In the genomic region with DNA sequence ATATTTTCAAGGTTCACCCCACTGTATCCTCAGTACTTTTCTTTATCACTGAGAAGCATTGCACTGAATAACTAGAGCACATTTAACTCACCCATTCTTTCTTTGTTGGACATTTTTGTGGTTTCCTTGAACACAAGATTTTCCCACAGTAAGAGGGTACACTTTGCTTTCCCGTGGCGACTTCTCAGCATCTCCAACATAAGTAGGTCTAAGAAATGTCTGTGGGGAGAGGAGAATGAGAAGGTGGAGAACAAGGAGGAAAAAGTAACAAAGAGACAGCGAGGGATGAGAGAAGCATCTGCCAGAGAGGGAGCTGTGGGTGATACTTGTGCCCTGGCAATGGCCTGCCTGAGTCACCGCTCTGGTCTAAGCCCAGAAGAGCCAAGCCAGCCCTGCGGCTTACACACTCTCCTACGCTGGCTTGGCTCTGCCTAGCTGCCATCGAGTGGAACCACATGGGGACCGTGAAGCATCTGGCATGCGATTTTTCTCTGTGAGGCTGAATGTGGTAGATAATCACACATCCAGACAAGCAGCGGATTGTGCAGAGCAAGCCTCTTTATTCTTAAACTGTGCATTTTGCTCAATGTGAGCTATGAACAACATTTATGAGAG, we compare ENCODE assay signal across 9 mouse cellular contexts.
DNase-seq lines count a peak whose midpoint lies in the region; ATAC-seq and TF ChIP-seq lines count a peak whose summit lies in the region.
"Had no signal": no experiment of that assay in that cellular context is flagged by ENCODE, and none has a peak within 500 bp of the region (broad histone marks: within the 10 kb centered on the region; RNA-seq: fewer than 3 reads in every experiment).

No protein-coding gene starts in this region.

- H3K27ac ChIP-seq in midbrain, embryonic 11.5 days (ENCODE audit: low read depth, low read length): no peak overlapping the region
- no peak overlapping the region for H3K27ac ChIP-seq in midbrain, embryonic 13.5 days
- peak overlapping the region; percentile 67 for H3K27ac ChIP-seq in embryonic facial prominence, embryonic 12.5 days
- H3K27ac ChIP-seq in layer of hippocampus, adult 2 months: peak overlapping the region; percentile 46; the same call in 1 of the 2 replicates
- no peak overlapping the region for H3K27ac ChIP-seq in liver, embryonic 11.5 days (ENCODE audit: low read depth, low read length)
- H3K27ac ChIP-seq: neural tube, embryonic 12.5 days had no signal

- no peaks in the 10 kb centered on the region for H3K27me3 ChIP-seq in midbrain, embryonic 11.5 days (ENCODE audit: control insufficient read depth, insufficient read depth, low read length)
- H3K27me3 ChIP-seq in midbrain, embryonic 13.5 days: no peaks in the 10 kb centered on the region
- H3K27me3 ChIP-seq in embryonic facial prominence, embryonic 12.5 days: no peaks in the 10 kb centered on the region
- no peaks in the 10 kb centered on the region for H3K27me3 ChIP-seq in liver, embryonic 11.5 days (replicated peaks; ENCODE audit: control insufficient read depth, insufficient read depth, low read length)
- H3K27me3 ChIP-seq: neural tube, embryonic 12.5 days had no signal

- peak; percentile 61 for DNase-seq in midbrain, embryonic 11.5 days (ENCODE audit: low spot score, missing footprints)
- DNase-seq in layer of hippocampus, adult 2 months (ENCODE audit: low spot score in 2 of 2): peak; percentile 59 to 76
- peak; percentile 81 for DNase-seq in lung, postnatal 10 days
- no peak for DNase-seq in liver, embryonic 11.5 days (ENCODE audit: low spot score)
- DNase-seq in B cell, adult 2 months: no peak
- no peak for DNase-seq in embryo, embryonic 10.5 days (ENCODE audit: low spot score)

- H3K4me1 ChIP-seq in midbrain, embryonic 11.5 days (ENCODE audit: control insufficient read depth, insufficient read depth, low read length): no peaks in the 10 kb centered on the region
- H3K4me1 ChIP-seq in midbrain, embryonic 13.5 days (replicated peaks): no peaks in the 10 kb centered on the region
- peaks cover 13% of the 10 kb centered on the region; the same call in 1 of the 2 replicates for H3K4me1 ChIP-seq in embryonic facial prominence, embryonic 12.5 days
- no peaks in the 10 kb centered on the region for H3K4me1 ChIP-seq in liver, embryonic 11.5 days (replicated peaks; ENCODE audit: control insufficient read depth, insufficient read depth, low read length)
- H3K4me1 ChIP-seq: neural tube, embryonic 12.5 days had no signal

- ATAC-seq in midbrain, embryonic 11.5 days (ENCODE audit: low FRiP score): no peak
- no peak for ATAC-seq in midbrain, embryonic 13.5 days
- ATAC-seq in embryonic facial prominence, embryonic 12.5 days (ENCODE audit: insufficient number of reproducible peaks, insufficient read depth, low FRiP score, low TSS enrichment): no peak
- no peak for ATAC-seq in liver, embryonic 11.5 days (replicated peaks; ENCODE audit: low FRiP score)

- H3K4me2 ChIP-seq in midbrain, embryonic 11.5 days: no peak overlapping the region
- H3K4me2 ChIP-seq in midbrain, embryonic 13.5 days (replicated peaks): no peak overlapping the region
- H3K4me2 ChIP-seq in embryonic facial prominence, embryonic 12.5 days (replicated peaks): no peak overlapping the region
- H3K4me2 ChIP-seq in liver, embryonic 11.5 days: no peak overlapping the region
- H3K4me2 ChIP-seq: neural tube, embryonic 12.5 days had no signal

- 0 out of 2 replicates have a peak, but pooled peaks cover 2% of the 10 kb centered on the region for H3K9me3 ChIP-seq in midbrain, embryonic 11.5 days (ENCODE audit: control insufficient read depth, low read length)
- no peaks in the 10 kb centered on the region for H3K9me3 ChIP-seq in midbrain, embryonic 13.5 days
- H3K9me3 ChIP-seq in embryonic facial prominence, embryonic 12.5 days: no peaks in the 10 kb centered on the region
- no peaks in the 10 kb centered on the region for H3K9me3 ChIP-seq in liver, embryonic 11.5 days (ENCODE audit: control insufficient read depth, low read length)
- H3K9me3 ChIP-seq: neural tube, embryonic 12.5 days had no signal

- no peak overlapping the region for H3K4me3 ChIP-seq in midbrain, embryonic 11.5 days (ENCODE audit: low read depth, low read length)
- H3K4me3 ChIP-seq in midbrain, embryonic 13.5 days (replicated peaks): no peak overlapping the region
- H3K4me3 ChIP-seq in embryonic facial prominence, embryonic 12.5 days: no peak overlapping the region
- H3K4me3 ChIP-seq in layer of hippocampus, adult 2 months: no peak overlapping the region
- H3K4me3 ChIP-seq in liver, embryonic 11.5 days (ENCODE audit: low read depth, low read length): no peak overlapping the region
- H3K4me3 ChIP-seq: neural tube, embryonic 12.5 days had no signal

- peak; percentile 52 for TF ChIP-seq CTCF in layer of hippocampus, adult 2 months (conservative IDR thresholded peaks at IDR 0.05)

- WGBS in midbrain, embryonic 11.5 days: 87% methylated on average over 10 of the region's 10 CpGs
- 90% methylated on average over 10 of the region's 10 CpGs for WGBS in midbrain, embryonic 13.5 days
- 65% methylated on average over 10 of the region's 10 CpGs for WGBS in embryonic facial prominence, embryonic 12.5 days
- WGBS in liver, embryonic 11.5 days: 80% methylated on average over 10 of the region's 10 CpGs

- H3K9ac ChIP-seq in midbrain, embryonic 11.5 days (ENCODE audit: low read length): no peak overlapping the region
- no peak overlapping the region for H3K9ac ChIP-seq in midbrain, embryonic 13.5 days (replicated peaks)
- no peak overlapping the region for H3K9ac ChIP-seq in embryonic facial prominence, embryonic 12.5 days
- no peak overlapping the region for H3K9ac ChIP-seq in liver, embryonic 11.5 days (ENCODE audit: low read depth, low read length)
- H3K9ac ChIP-seq: neural tube, embryonic 12.5 days had no signal

- no peaks in the 10 kb centered on the region for H3K36me3 ChIP-seq in midbrain, embryonic 11.5 days (ENCODE audit: control insufficient read depth, insufficient read depth, low read length)
- no peaks in the 10 kb centered on the region for H3K36me3 ChIP-seq in midbrain, embryonic 13.5 days
- H3K36me3 ChIP-seq in embryonic facial prominence, embryonic 12.5 days: no peaks in the 10 kb centered on the region
- no peaks in the 10 kb centered on the region for H3K36me3 ChIP-seq in liver, embryonic 11.5 days (ENCODE audit: control insufficient read depth, insufficient read depth, low read length)
- H3K36me3 ChIP-seq: neural tube, embryonic 12.5 days had no signal

Comparison
In these comparisons a context has a peak if more than half of its experiments do, and no peak if none do; other contexts are left out.
1. DNase-seq: peak in midbrain, embryonic 11.5 days (single experiment), layer of hippocampus, adult 2 months (2 of 2) and lung, postnatal 10 days (single experiment); none in liver, embryonic 11.5 days (single experiment), B cell, adult 2 months (0 of 2) and embryo, embryonic 10.5 days (single experiment).
2. H3K27ac ChIP-seq: peak in embryonic facial prominence, embryonic 12.5 days (single experiment) and layer of hippocampus, adult 2 months (single experiment); none in midbrain, embryonic 11.5 days (single experiment), midbrain, embryonic 13.5 days (single experiment) and liver, embryonic 11.5 days (single experiment).